8 mouse cellular contexts compared by ENCODE assay signal in the genomic region with DNA sequence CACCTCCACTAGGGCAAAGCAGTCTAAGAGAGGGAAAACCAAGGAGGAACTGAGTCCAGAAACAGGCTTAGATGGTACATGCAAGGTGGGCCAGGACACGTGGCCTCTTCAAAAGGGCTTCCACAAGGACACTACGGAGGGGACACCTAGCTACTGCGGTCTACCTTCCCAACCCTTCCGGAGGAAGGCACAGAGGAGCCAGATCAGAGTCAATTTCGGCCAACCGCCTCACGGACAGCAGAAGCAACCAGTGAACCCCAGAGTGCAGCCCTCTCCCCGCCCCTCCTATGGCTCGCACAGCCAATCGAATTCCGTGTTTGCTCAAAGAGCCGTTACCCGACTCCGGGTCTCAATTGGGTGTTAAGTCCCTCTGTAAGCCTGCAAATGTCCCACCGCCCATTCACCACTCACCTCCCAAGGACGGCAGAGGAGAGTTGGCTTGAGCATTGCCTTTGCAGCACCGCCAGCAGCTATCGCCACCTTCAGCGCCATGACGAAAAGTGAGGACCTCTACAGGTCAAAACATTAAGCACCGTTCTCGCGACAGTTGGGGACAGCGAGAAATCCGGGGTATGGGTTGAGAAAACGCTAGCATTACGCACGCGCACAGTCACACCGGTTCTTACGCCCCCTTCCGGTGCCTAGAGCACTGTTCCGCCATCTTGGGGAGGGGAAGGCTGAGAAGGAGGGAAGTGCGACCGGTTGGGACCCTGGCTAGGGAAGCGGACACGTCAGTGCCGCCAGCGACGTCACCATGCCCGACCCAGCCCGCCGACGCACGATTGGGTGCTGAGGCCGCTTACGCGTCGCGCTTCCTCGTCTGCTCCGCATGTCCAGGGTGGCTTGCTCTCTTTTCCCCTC. TPM values are rescaled to one million over a fixed set of nuclear protein-coding genes. Genes with fewer than 3 reads are reported as not detected.
DNase-seq lines count a peak whose midpoint lies in the region; ATAC-seq and TF ChIP-seq lines count a peak whose summit lies in the region.

TSS of gene Idh3g (minus strand) at position 534 of the 861 bp plus-strand sequence.
TSS of gene Ssr4 (plus strand) at position 665 of the 861 bp plus-strand sequence.

- H3K27ac ChIP-seq in forebrain, embryonic 12.5 days = peak within 1 kb of the TSS; percentile 86
- peak within 1 kb of the TSS; percentile 97 for H3K27ac ChIP-seq in heart, postnatal 0 days (ENCODE audit: low read depth)
- H3K27ac ChIP-seq in liver, embryonic 16.5 days (ENCODE audit: low read length) = peak within 1 kb of the TSS; percentile 90
- H3K27ac ChIP-seq in neural tube, embryonic 13.5 days (replicated peaks) = peak within 1 kb of the TSS; percentile 89
- H3K27ac ChIP-seq in testis, adult 2 months (ENCODE audit: control insufficient read depth, insufficient read depth, low read depth, low read length) = peak within 1 kb of the TSS; percentile 92

- no peaks in the 10 kb centered on the region for H3K27me3 ChIP-seq in E14TG2a.4 (ENCODE audit: insufficient read depth, low read length)
- no peaks in the 10 kb centered on the region for H3K27me3 ChIP-seq in forebrain, embryonic 12.5 days
- no peaks in the 10 kb centered on the region for H3K27me3 ChIP-seq in heart, postnatal 0 days (ENCODE audit: control insufficient read depth, insufficient read depth, low read length)
- H3K27me3 ChIP-seq in liver, embryonic 16.5 days (ENCODE audit: control insufficient read depth, insufficient read depth, low read depth, low read length) = no peaks in the 10 kb centered on the region
- no peaks in the 10 kb centered on the region for H3K27me3 ChIP-seq in neural tube, embryonic 13.5 days
- H3K27me3 ChIP-seq in testis, adult 2 months (ENCODE audit: control insufficient read depth, insufficient read depth, low read length) = no peaks in the 10 kb centered on the region

- peaks cover 59% of the 10 kb centered on the region for H3K4me1 ChIP-seq in E14TG2a.4 (replicated peaks; ENCODE audit: low read depth, low read length)
- H3K4me1 ChIP-seq in forebrain, embryonic 12.5 days = peaks cover 21% of the 10 kb centered on the region
- peaks cover 10% of the 10 kb centered on the region; the same call in 1 of the 2 replicates for H3K4me1 ChIP-seq in heart, postnatal 0 days (ENCODE audit: control insufficient read depth, insufficient read depth)
- H3K4me1 ChIP-seq in liver, embryonic 16.5 days (ENCODE audit: control insufficient read depth, low read depth, low read length) = peaks cover 3% of the 10 kb centered on the region
- H3K4me1 ChIP-seq in neural tube, embryonic 13.5 days (replicated peaks) = peaks cover 29% of the 10 kb centered on the region
- peaks cover 4% of the 10 kb centered on the region for H3K4me1 ChIP-seq in testis, adult 2 months (ENCODE audit: control insufficient read depth, insufficient read depth, low read length)

- H3K4me3 ChIP-seq in E14TG2a.4 (replicated peaks; ENCODE audit: low read length) = peak within 1 kb of the TSS; percentile 89
- peak within 1 kb of the TSS; percentile 54 for H3K4me3 ChIP-seq in forebrain, embryonic 12.5 days (replicated peaks)
- H3K4me3 ChIP-seq in heart, postnatal 0 days (ENCODE audit: low read depth, low read length) = peak within 1 kb of the TSS; percentile 58
- peak within 1 kb of the TSS; percentile 74 for H3K4me3 ChIP-seq in liver, embryonic 16.5 days (ENCODE audit: low read depth, low read length)
- H3K4me3 ChIP-seq in neural tube, embryonic 13.5 days = peak within 1 kb of the TSS; percentile 57
- H3K4me3 ChIP-seq in testis, adult 2 months (ENCODE audit: control insufficient read depth, low read depth, low read length) = peak within 1 kb of the TSS; percentile 90

- H3K9me3 ChIP-seq in E14TG2a.4 (ENCODE audit: low read length) = no peaks in the 10 kb centered on the region
- H3K9me3 ChIP-seq in forebrain, embryonic 12.5 days = no peaks in the 10 kb centered on the region
- no peaks in the 10 kb centered on the region for H3K9me3 ChIP-seq in heart, postnatal 0 days (replicated peaks; ENCODE audit: control insufficient read depth, low read length)
- H3K9me3 ChIP-seq in liver, embryonic 16.5 days (replicated peaks; ENCODE audit: control insufficient read depth, low read length) = no peaks in the 10 kb centered on the region
- no peaks in the 10 kb centered on the region for H3K9me3 ChIP-seq in neural tube, embryonic 13.5 days

- H3K4me2 ChIP-seq in forebrain, embryonic 12.5 days = peak within 1 kb of the TSS; percentile 62
- H3K4me2 ChIP-seq in heart, postnatal 0 days (ENCODE audit: low read depth, low read length) = peak within 1 kb of the TSS; percentile 74
- peak within 1 kb of the TSS; percentile 69 for H3K4me2 ChIP-seq in liver, embryonic 16.5 days (ENCODE audit: low read depth, low read length)
- peak within 1 kb of the TSS; percentile 66 for H3K4me2 ChIP-seq in neural tube, embryonic 13.5 days

- WGBS in forebrain, embryonic 12.5 days = 25% methylated on average over 52 of the region's 52 CpGs
- 20% methylated on average over 50 of the region's 52 CpGs for WGBS in heart, postnatal 0 days
- 14% methylated on average over 49 of the region's 52 CpGs for WGBS in liver, embryonic 16.5 days (ENCODE audit: insufficient replicate concordance)
- 16% methylated on average over 52 of the region's 52 CpGs for WGBS in neural tube, embryonic 13.5 days

- 0 out of 2 replicates have a peak, but pooled peaks have one; percentile 5 for TF ChIP-seq CTCF in E14TG2a.4 (conservative IDR thresholded peaks at IDR 0.05; ENCODE audit: low read length)
- peak; percentile 38 for TF ChIP-seq CTCF in heart, postnatal 0 days (IDR thresholded peaks at IDR 0.05; ENCODE audit: low read depth)
- peak; percentile 18; the same call in 1 of the 2 replicates for TF ChIP-seq CTCF in testis, adult 2 months (IDR thresholded peaks at IDR 0.05; ENCODE audit: control insufficient read depth, insufficient read depth, insufficient replicate concordance, low read depth, low read length)

- peak; percentile 88 for TF ChIP-seq EP300 in heart, postnatal 0 days (IDR thresholded peaks at IDR 0.05; ENCODE audit: low read depth)

- peak; percentile 97 for ATAC-seq in forebrain, embryonic 12.5 days (ENCODE audit: low FRiP score)
- peak; percentile 93 for ATAC-seq in heart, postnatal 0 days (ENCODE audit: insufficient read depth, low read depth)
- peak; percentile 91 for ATAC-seq in liver, embryonic 16.5 days (ENCODE audit: low read depth)
- ATAC-seq in neural tube, embryonic 13.5 days (ENCODE audit: low read depth) = peak; percentile 98

- H3K9ac ChIP-seq in forebrain, embryonic 12.5 days = peak within 1 kb of the TSS; percentile 67
- H3K9ac ChIP-seq in heart, postnatal 0 days (replicated peaks; ENCODE audit: low read depth, low read length) = peak within 1 kb of the TSS; percentile 78
- H3K9ac ChIP-seq in liver, embryonic 16.5 days (ENCODE audit: low read depth, low read length) = peak within 1 kb of the TSS; percentile 80
- H3K9ac ChIP-seq in neural tube, embryonic 13.5 days = peak within 1 kb of the TSS; percentile 82

- peak; percentile 92 for DNase-seq in c-Kit-positive CD71-positive TER-119-positive erythroid progenitor cells, embryonic 14.5 days (ENCODE audit: low spot score)
- peak; percentile 95 for DNase-seq in heart, postnatal 0 days (ENCODE audit: low spot score)
- DNase-seq in kidney, postnatal 4 days = peak; percentile 90 to 94

- TF ChIP-seq POLR2A in testis, adult 2 months (IDR thresholded peaks at IDR 0.05; ENCODE audit: control insufficient read depth, low read depth, low read length) = no peak; the same call in 1 of the 2 replicates

- H3K36me3 ChIP-seq in E14TG2a.4 (ENCODE audit: insufficient read depth, low read length) = peaks cover 74% of the 10 kb centered on the region
- H3K36me3 ChIP-seq in forebrain, embryonic 12.5 days (replicated peaks) = peaks cover 16% of the 10 kb centered on the region
- H3K36me3 ChIP-seq in heart, postnatal 0 days (replicated peaks; ENCODE audit: control insufficient read depth, insufficient read depth, low read length) = peaks cover 12% of the 10 kb centered on the region; the same call in 1 of the 2 replicates
- H3K36me3 ChIP-seq in liver, embryonic 16.5 days (ENCODE audit: control insufficient read depth, insufficient read depth) = no peaks in the 10 kb centered on the region; the same call in 1 of the 2 replicates
- H3K36me3 ChIP-seq in neural tube, embryonic 13.5 days = peaks cover 25% of the 10 kb centered on the region
- no peaks in the 10 kb centered on the region for H3K36me3 ChIP-seq in testis, adult 2 months (ENCODE audit: control insufficient read depth, insufficient read depth, low read length)

RNA-seq across cellular contexts. Expression of gene Idh3g, which starts in this region (rescaled TPM):
- 163 and 164 TPM in 2 replicates for polyA plus RNA-seq in forebrain, embryonic 12.5 days (2016; fragmentation: Nextera tagmentation; extraction: Ambion mirVana)
- 854 and 913 TPM in 2 replicates for total RNA-seq in heart, postnatal 0 days (2014; rRNA removed; ENCODE audit: low replicate concordance)
- 632 and 648 TPM in 2 replicates for polyA plus RNA-seq in heart, postnatal 0 days (2015; fragmentation: Nextera tagmentation; extraction: Ambion mirVana)
- polyA plus RNA-seq in liver, embryonic 16.5 days (2015; fragmentation: Nextera tagmentation; extraction: Ambion mirVana) = 111 and 112 TPM in 2 replicates
- polyA plus RNA-seq in neural tube, embryonic 13.5 days (2015; fragmentation: Nextera tagmentation; extraction: Ambion mirVana) = 226 and 232 TPM in 2 replicates
- polyA plus RNA-seq in testis, adult 2 months (2012; rRNA removed) = 37.8 and 43.9 TPM in 2 replicates

RNA-seq across cellular contexts. Expression of gene Ssr4, which starts in this region (rescaled TPM):
- 106 and 117 TPM in 2 replicates for polyA plus RNA-seq in forebrain, embryonic 12.5 days (2016; fragmentation: Nextera tagmentation; extraction: Ambion mirVana)
- total RNA-seq in heart, postnatal 0 days (2014; rRNA removed; ENCODE audit: low replicate concordance) = 122 and 146 TPM in 2 replicates
- polyA plus RNA-seq in heart, postnatal 0 days (2015; fragmentation: Nextera tagmentation; extraction: Ambion mirVana) = 181 and 194 TPM in 2 replicates
- polyA plus RNA-seq in liver, embryonic 16.5 days (2015; fragmentation: Nextera tagmentation; extraction: Ambion mirVana) = 158 and 167 TPM in 2 replicates
- 144 and 160 TPM in 2 replicates for polyA plus RNA-seq in neural tube, embryonic 13.5 days (2015; fragmentation: Nextera tagmentation; extraction: Ambion mirVana)
- 49.0 and 53.3 TPM in 2 replicates for polyA plus RNA-seq in testis, adult 2 months (2012; rRNA removed)

Comparison
In these comparisons a context has a peak if more than half of its experiments do, and no peak if none do; other contexts are left out.
1. Peak in every context shown above with its lines: DNase-seq, ATAC-seq, H3K4me3 ChIP-seq and H3K27ac ChIP-seq.